8 mouse cellular contexts compared by ENCODE assay signal in genomic region chr11:120467051-120467735, GRCm38 (mm10). TPM values are rescaled to one million over a fixed set of nuclear protein-coding genes. Genes with fewer than 3 reads are reported as not detected.
A peak's percentile ranks its signal among the peaks of the same experiment; 100 is the strongest.
DNase-seq lines count a peak whose midpoint lies in the region; ATAC-seq and TF ChIP-seq lines count a peak whose summit lies in the region.

Arl16 (minus strand) TSS chr11:120467607.

- no peaks in the 10 kb centered on the region for H3K27me3 ChIP-seq in megakaryocyte, embryonic 14.5 days (replicated peaks)

- peaks cover 73% of the 10 kb centered on the region for H3K36me3 ChIP-seq in megakaryocyte, embryonic 14.5 days (replicated peaks; ENCODE audit: low read length)

- H3K4me1 ChIP-seq in cortical plate, adult 2 months (ENCODE audit: control insufficient read depth, insufficient read depth, low read length): peaks cover 2% of the 10 kb centered on the region; the same call in 1 of the 2 replicates
- peaks cover 36% of the 10 kb centered on the region for H3K4me1 ChIP-seq in megakaryocyte, embryonic 14.5 days

- TF ChIP-seq CTCF in cortical plate, adult 2 months (IDR thresholded peaks at IDR 0.05; ENCODE audit: extremely low read depth, insufficient read depth, low read length): no peak

- peak; percentile 100 for ATAC-seq in activated CD4-positive, CD25-positive, alpha-beta regulatory T cell, adult 4 months

- peak; percentile 81 to 85 for DNase-seq in gastrocnemius, adult 8-10 months (ENCODE audit: low spot score in 2 of 2)
- peak; percentile 96 for DNase-seq in hindlimb bud, embryonic 11.5 days (ENCODE audit: extremely low spot score, low read depth, low spot score)
- DNase-seq in left cerebral cortex, adult 8-10 months (ENCODE audit: low spot score in 2 of 2): peak; percentile 81 to 96
- DNase-seq in right cerebral cortex, postnatal 10 days (ENCODE audit: low spot score in 2 of 2): peak; percentile 97 to 98
- peak; percentile 84 for DNase-seq in urinary bladder, postnatal 25 days (ENCODE audit: low spot score)

- no peak within 1 kb of the TSS for H3K27ac ChIP-seq in cortical plate, adult 2 months (ENCODE audit: insufficient read depth, low read length)

- peak; percentile 96 for TF ChIP-seq POLR2A in cortical plate, adult 2 months (IDR thresholded peaks at IDR 0.05; ENCODE audit: extremely low read depth, insufficient read depth, low read length)

- peak within 1 kb of the TSS; percentile 74 for H3K4me3 ChIP-seq in cortical plate, adult 2 months (ENCODE audit: insufficient read depth, low read length)
- peak within 1 kb of the TSS; percentile 99 for H3K4me3 ChIP-seq in megakaryocyte, embryonic 14.5 days (replicated peaks)

- H3K9me3 ChIP-seq in megakaryocyte, embryonic 14.5 days: no peaks in the 10 kb centered on the region

RNA-seq across cellular contexts. Expression of gene Arl16, which starts in this region (rescaled TPM):
- 10 to 100 TPM; 24.4 to 30.8 TPM for polyA plus RNA-seq in activated CD4-positive, CD25-positive, alpha-beta regulatory T cell, adult 4 months (2017; shearing (Covaris generic))
- 46.0 and 46.2 TPM in 2 replicates for polyA plus RNA-seq in cortical plate, adult 2 months (2012; rRNA removed)
- total RNA-seq in gastrocnemius, adult 8-10 months (2022): 1 to 10 TPM; 4.7 to 7.5 (median 6.2) TPM
- total RNA-seq in left cerebral cortex, adult 8-10 months (2022): 10 to 100 TPM; 52.6 to 63.3 (median 56.8) TPM
- 12.1 and 61.1 TPM in 2 replicates for polyA plus RNA-seq in megakaryocyte, embryonic 14.5 days (2012; ENCODE audit: insufficient read depth, low replicate concordance)

Comparison
In these comparisons a context has a peak if more than half of its experiments do, and no peak if none do; other contexts are left out.
1. RNA of gene Arl16 (total RNA-seq): 52.6 to 63.3 TPM in left cerebral cortex, adult 8-10 months; 4.7 to 7.5 TPM in gastrocnemius, adult 8-10 months; every median in the first group is over 4 times any median in the second.
2. Peak in every context shown above with its lines, with median percentiles within 50 percentile points of each other: DNase-seq.